Mouse (Mus musculus) ES-E14 (cell line): ENCODE measurements around the gene Bmt2. TPM values are rescaled to one million over a fixed set of nuclear protein-coding genes. Genes with fewer than 3 reads are reported as not detected.

ENCODE experiments used
- DNase-seq: peaks from one replicate; pipeline ENCODE4 v3.0.0-alpha.2; 2013; ENCODE audit warnings: low read depth, low spot score
- H3K27ac ChIP-seq: 2 replicates; pipeline ENCODE4 v1.5.1; 2012; ENCODE audit warnings: low read depth, mild to moderate bottlenecking, low read length, moderate library complexity, mixed read lengths; ENCODE audit not compliant: poor library complexity, insufficient read depth, severe bottlenecking
- H3K36me3 ChIP-seq: 2 replicates; pipeline ENCODE4 v1.6.1; 2012; ENCODE audit warnings: mild to moderate bottlenecking, low read length, moderate library complexity, mixed read lengths; ENCODE audit not compliant: control insufficient read depth, poor library complexity, insufficient read depth, severe bottlenecking
- H3K4me1 ChIP-seq, 2 experiments: fragments of 150-350 bp in 1 of 2; sonication (generic) in 1 of 2; 2 replicates each; pipeline ENCODE4 v1.6.1; 2012; ENCODE audit warnings: low read length in 2 of 2, mild to moderate bottlenecking in 1 of 2, mixed read lengths in 1 of 2; ENCODE audit not compliant: control insufficient read depth in 2 of 2, insufficient read depth in 2 of 2, poor library complexity in 1 of 2
- H3K4me3 ChIP-seq, 2 experiments: fragments of 150-350 bp in 1 of 2; sonication (generic) in 1 of 2; 2 replicates each; pipeline ENCODE4 v1.5.1; 2012; ENCODE audit warnings: low read length in 2 of 2, low read depth in 1 of 2, mild to moderate bottlenecking in 1 of 2, mixed read lengths in 1 of 2; ENCODE audit not compliant: insufficient read depth in 1 of 2, poor library complexity in 1 of 2, severe bottlenecking in 1 of 2
- H3K9ac ChIP-seq: 2 replicates; pipeline ENCODE4 v1.6.1; 2012; ENCODE audit warnings: low read depth, mild to moderate bottlenecking, low read length, mixed read lengths; ENCODE audit not compliant: poor library complexity, insufficient read depth, severe bottlenecking
- H3K9me3 ChIP-seq: fragments of 150-350 bp; sonication (generic); 2 replicates; pipeline ENCODE4 v1.6.1; 2012; ENCODE audit warnings: low read depth, mild to moderate bottlenecking, low read length; ENCODE audit not compliant: control insufficient read depth, insufficient read depth
- CHD2 ChIP-seq: IDR thresholded peaks from 2 replicates; pipeline ENCODE4 v1.6.1; 2014; ENCODE audit warnings: mild to moderate bottlenecking, low read depth, low read length, inconsistent platforms
- HCFC1 ChIP-seq: IDR thresholded peaks from 2 replicates; pipeline ENCODE4 v1.6.1; 2012; ENCODE audit warnings: low read length, inconsistent platforms, borderline replicate concordance; ENCODE audit not compliant: insufficient read depth
- MAFK ChIP-seq: IDR thresholded peaks from 2 replicates; pipeline ENCODE4 v1.6.1; 2014; ENCODE audit warnings: mild to moderate bottlenecking, low read depth, low read length, inconsistent platforms; ENCODE audit not compliant: insufficient read depth
- ZC3H11A ChIP-seq: IDR thresholded peaks from 2 replicates; pipeline ENCODE4 v1.6.1; 2012; ENCODE audit warnings: low read depth, mild to moderate bottlenecking, inconsistent platforms, low read length, borderline replicate concordance
- ZNF384 ChIP-seq: IDR thresholded peaks from 2 replicates; pipeline ENCODE4 v1.6.1; 2012; ENCODE audit warnings: low read depth, low read length, inconsistent platforms
- in situ Hi-C, 2 experiments: fragments of 600-800 bp; cut with MboI; formaldehyde crosslinking; loops; one replicate each; pipeline ENCODE4 v1.15.1; 2025; ENCODE audit warnings: low sequenced_read_pairs in 2 of 2, inconsistent platforms in 1 of 2; ENCODE audit not compliant: unreplicated experiment in 2 of 2
- total RNA-seq: library from RNA; depleted of rRNA; stranded (reverse); fragments of 300-350 nt; gene quantifications from 2 replicates; pipeline ENCODE4 v1.2.3, GENCODE M21; 2012

Bmt2 gene
- total RNA-seq, 1 experiment = 19.0 TPM

DNA sequence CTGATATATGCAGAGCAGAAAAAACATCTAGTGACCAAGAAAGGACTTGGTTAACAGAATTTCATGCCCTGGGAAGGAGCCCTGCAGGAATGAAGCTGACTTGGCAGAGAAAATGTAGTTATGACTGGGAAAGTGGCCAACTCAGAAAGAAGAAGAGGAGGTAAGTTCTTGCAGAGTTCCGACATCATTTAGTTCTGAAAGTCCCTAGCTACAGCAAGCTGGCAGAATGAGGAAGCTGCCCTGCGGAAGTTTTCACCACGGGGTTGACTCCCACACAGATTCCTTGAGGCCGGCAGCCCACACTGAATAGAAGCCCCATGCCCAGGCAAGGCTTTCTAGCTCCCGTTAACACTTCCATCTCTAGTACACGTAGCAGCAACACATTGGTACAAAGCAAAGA is 76.2 kb downstream of the Bmt2 start:
- H3K36me3 ChIP-seq = no peaks in the 10 kb centered on the region; the same call in 1 of the 2 replicates
- no peak overlapping the region for H3K27ac ChIP-seq
- no peak overlapping the region for H3K9ac ChIP-seq
- TF ChIP-seq CHD2 (no peak), HCFC1 (no peak), ZNF384 (no peak), ZC3H11A (no peak), MAFK (no peak)
- DNase-seq = no peak
- no peaks in the 10 kb centered on the region for H3K4me1 ChIP-seq
- in situ Hi-C loops = no loop called here
- H3K4me3 ChIP-seq = no peak overlapping the region
- no peaks in the 10 kb centered on the region for H3K9me3 ChIP-seq

DNA sequence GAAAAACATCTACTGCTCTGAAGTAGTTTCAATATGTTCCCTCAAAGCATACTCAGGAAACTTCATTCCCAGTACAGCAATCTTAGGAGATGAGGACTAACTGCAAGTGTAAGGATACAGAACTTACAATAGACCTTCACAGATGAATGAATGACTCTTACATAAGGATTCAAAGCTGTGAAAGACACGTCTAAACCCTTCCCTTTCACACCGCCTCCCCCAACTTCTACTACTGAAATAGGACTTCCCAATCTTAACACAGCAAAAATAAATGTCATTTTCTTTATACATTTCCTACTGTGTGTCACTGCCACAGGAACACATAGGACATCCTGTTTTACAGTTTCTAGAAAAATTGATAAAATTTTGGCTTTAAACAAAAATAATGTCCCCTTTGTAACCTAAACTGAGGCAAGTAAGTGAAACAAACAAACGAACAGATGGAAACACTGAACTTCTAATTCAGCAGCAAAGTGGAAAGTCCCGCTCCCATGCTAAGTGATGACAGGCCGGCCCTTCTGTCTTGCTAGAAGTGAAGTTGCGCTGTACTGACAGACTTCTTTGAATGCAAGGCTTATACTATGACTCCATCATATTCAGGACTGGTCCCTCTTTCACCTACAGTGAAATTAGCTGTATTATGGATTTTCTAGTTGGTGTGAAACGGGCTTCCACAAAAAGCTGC is 79.4 kb downstream of the Bmt2 start:
- Histone ChIP-seq H3K4me3 (no peak overlapping the region), H3K9me3 (no peaks in the 10 kb centered on the region), H3K4me1 (no peaks in the 10 kb centered on the region), H3K9ac (no peak overlapping the region), H3K36me3 (no peaks in the 10 kb centered on the region), H3K27ac (no peak overlapping the region)
- DNase-seq = no peak
- in situ Hi-C loops = no loop called here
- TF ChIP-seq CHD2 (no peak), HCFC1 (no peak), ZC3H11A (no peak), ZNF384 (no peak), MAFK (no peak)

DNA sequence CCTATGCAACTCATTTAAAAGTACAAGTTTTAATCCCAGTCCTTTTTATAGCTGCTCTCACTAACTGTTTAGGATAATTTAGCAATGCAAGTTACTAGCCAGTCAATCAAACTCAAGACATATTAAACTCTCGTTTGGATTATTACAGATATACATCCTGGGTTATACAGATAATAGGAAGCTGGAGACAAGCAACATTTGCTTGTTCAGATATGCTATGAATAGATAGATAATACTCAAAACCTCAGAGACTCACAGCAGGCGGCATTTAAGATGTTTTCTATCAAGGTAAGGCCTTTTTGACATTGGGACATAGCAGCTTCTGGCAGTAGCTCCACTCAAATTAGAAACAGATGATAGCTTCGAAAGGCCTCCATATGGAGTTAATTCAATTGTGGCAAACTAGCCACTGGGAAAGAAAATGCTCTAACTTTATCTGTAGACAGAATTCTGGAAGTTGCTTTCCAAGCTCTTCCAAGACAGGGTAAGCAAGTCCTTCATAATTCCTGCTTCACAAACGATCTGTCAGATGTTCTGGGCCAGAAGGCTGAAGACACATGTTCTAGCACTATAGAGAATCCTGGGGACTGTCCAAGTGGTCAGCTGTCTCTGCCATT is 84.9 kb downstream of the Bmt2 start:
- Histone ChIP-seq H3K9me3 (no peaks in the 10 kb centered on the region), H3K27ac (no peak overlapping the region), H3K4me1 (no peaks in the 10 kb centered on the region), H3K4me3 (no peak overlapping the region), H3K36me3 (peaks cover 3% of the 10 kb centered on the region), H3K9ac (no peak overlapping the region)
- in situ Hi-C loops = no loop called here
- no peak for DNase-seq
- no peak for TF ChIP-seq MAFK
- TF ChIP-seq HCFC1 = no peak
- TF ChIP-seq ZNF384 = no peak
- TF ChIP-seq CHD2 = no peak
- no peak for TF ChIP-seq ZC3H11A

DNA sequence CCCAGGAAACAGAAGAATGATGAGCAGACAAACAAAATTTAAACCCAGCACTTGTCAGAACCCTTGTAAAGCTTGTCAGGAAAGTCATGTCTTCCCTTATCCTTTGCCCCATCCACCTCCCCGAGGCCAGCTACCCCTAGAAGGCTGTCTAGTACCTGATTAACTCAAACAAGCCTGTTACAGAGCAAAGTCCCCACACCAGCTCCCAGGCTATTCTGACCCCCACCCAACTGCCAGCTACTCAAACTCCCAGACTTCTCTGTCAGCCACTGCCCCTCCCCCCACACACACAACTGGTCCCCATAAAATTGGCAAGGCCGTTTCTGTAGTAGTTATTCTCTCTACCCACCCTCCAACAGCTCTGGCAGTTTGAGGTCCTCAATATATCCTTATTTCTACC is 91.2 kb downstream of the Bmt2 start:
- in situ Hi-C loops = no loop called here
- Histone ChIP-seq H3K9ac (no peak overlapping the region), H3K9me3 (no peaks in the 10 kb centered on the region), H3K27ac (no peak overlapping the region), H3K4me1 (peaks cover 0 to 2% of the 10 kb centered on the region in 2 experiments; a peak in 1 of 4 replicates), H3K4me3 (no peak overlapping the region), H3K36me3 (peaks cover 6% of the 10 kb centered on the region)
- no peak for DNase-seq
- no peak for TF ChIP-seq ZC3H11A
- no peak for TF ChIP-seq MAFK
- TF ChIP-seq CHD2 = no peak
- no peak for TF ChIP-seq ZNF384
